Mouse (Mus musculus) bone marrow, adult 2 months (tissue): Measurements from ENCODE around the gene Inhbc. TPM values are rescaled to one million over a fixed set of nuclear protein-coding genes. Genes with fewer than 3 reads are reported as not detected.
"Not testable (repeated sequence)": the region's sequence is repeated elsewhere in the genome, so short reads cannot be mapped to it uniquely, and the experiment has no call there.

Source experiments
- H3K27ac ChIP-seq: fragments of 200-500 bp; 2 replicates; pipeline ENCODE4 v1.5.1; 2012; ENCODE audit warnings: low read depth, mild to moderate bottlenecking, control low read depth, inconsistent platforms, low read length; ENCODE audit not compliant: control insufficient read depth, poor library complexity, insufficient read depth
- H3K4me1 ChIP-seq: fragments of 200-500 bp; 2 replicates; pipeline ENCODE4 v1.6.1; 2011; ENCODE audit warnings: low read length; ENCODE audit not compliant: control insufficient read depth, insufficient read depth
- H3K4me3 ChIP-seq: fragments of 200-500 bp; replicated peaks from 2 replicates; pipeline ENCODE3; 2011; ENCODE audit warnings: mild to moderate bottlenecking, low read depth, low read length, control low read depth; ENCODE audit not compliant: control insufficient read depth
- CTCF ChIP-seq: fragments of 200-500 bp; IDR thresholded peaks from 2 replicates; pipeline ENCODE4 v1.5.1; 2011; ENCODE audit warnings: low read length, control low read depth; ENCODE audit not compliant: control insufficient read depth, insufficient read depth
- POLR2A ChIP-seq: fragments of 200-500 bp; IDR thresholded peaks from 2 replicates; pipeline ENCODE4 v1.6.1; 2011; ENCODE audit warnings: low read depth, mild to moderate bottlenecking, control low read depth, low read length, borderline replicate concordance; ENCODE audit not compliant: control insufficient read depth
- WGBS: fragments of 180-500 bp; shearing (Covaris S2); methylation state at CpG from one replicate; pipeline ENCODE4 v1.1.7; 2018; 5-methylcytosine and 5-hydroxymethylcytosine counted together
- polyA plus RNA-seq: library from polyadenylated mRNA; stranded (reverse); fragments of >200 nt; gene quantifications from 2 replicates; pipeline ENCODE4 v1.2.4, GENCODE M21; 2011; ENCODE audit warnings: low replicate concordance; ENCODE audit not compliant: missing spikeins, insufficient read depth, insufficient read length

The Inhbc gene
- polyA plus RNA-seq, 1 experiment: not detected

- 12% methylated on average over 14 of the region's 14 CpGs for WGBS
- Histone ChIP-seq H3K4me3 (peak overlapping the region; percentile 3), H3K27ac (peak overlapping the region; percentile 7), H3K4me1 (peaks cover 4% of the 10 kb centered on the region; the same call in 1 of the 2 replicates)
- no peak for TF ChIP-seq POLR2A
- TF ChIP-seq CTCF: no peak
These were observed 44.7 kb downstream of the Inhbc start for GRCm38 (mm10) chr10:127325454-127326016.

- H3K4me1 ChIP-seq: peaks cover 4% of the 10 kb centered on the region; the same call in 1 of the 2 replicates
- no peak for TF ChIP-seq POLR2A
- peak; percentile 65 for TF ChIP-seq CTCF
- peak overlapping the region; percentile 79 for H3K4me3 ChIP-seq
- WGBS: 1% methylated on average over 7 of the region's 7 CpGs
- H3K27ac ChIP-seq: peak overlapping the region; percentile 96; the same call in 1 of the 2 replicates
These were observed 45.7 kb downstream of the Inhbc start for GRCm38 (mm10) chr10:127324495-127324894.

DNA sequence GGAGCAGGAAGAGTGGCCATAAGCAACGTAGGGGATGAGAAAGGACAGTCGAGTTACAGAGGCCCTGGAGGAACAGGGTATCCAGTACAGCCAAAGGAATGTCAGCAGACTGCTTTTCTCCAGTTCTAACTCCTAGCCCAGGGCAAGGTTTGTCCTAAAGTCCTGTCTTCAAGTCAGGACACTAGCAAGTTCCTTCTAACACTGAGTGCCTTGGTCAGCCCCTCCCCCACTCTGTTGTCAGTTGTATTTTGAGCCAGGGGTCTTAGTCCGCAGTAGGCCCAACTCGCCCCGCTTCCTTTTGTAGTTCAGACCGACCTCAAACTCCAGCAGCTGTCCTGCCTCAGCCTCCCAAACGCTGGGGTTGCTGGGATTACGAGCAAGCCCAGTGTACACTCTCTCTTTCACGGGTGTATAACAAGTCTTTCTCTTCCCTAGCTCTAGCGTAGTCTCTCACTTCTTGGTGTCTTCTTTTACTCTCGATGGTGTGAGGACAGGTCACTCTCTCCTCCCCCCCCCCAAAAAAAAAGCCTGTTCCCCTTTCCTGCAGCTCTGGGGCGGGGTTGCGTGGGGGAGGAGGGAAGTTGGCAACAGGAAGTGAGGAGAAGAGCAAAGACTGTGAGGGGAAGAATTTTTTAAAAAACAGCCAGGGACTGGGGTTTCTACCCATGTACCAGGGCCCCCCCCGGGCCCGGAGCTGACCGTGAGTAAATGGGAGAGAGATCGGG, 46.9 kb downstream of the Inhbc start:
- Histone ChIP-seq H3K4me1 (peaks cover 4% of the 10 kb centered on the region; the same call in 1 of the 2 replicates), H3K27ac (peak overlapping the region; percentile 96), H3K4me3 (peak overlapping the region; percentile 79)
- no peak for TF ChIP-seq POLR2A
- no peak for TF ChIP-seq CTCF
- 9% methylated on average over 17 of the region's 17 CpGs for WGBS

DNA sequence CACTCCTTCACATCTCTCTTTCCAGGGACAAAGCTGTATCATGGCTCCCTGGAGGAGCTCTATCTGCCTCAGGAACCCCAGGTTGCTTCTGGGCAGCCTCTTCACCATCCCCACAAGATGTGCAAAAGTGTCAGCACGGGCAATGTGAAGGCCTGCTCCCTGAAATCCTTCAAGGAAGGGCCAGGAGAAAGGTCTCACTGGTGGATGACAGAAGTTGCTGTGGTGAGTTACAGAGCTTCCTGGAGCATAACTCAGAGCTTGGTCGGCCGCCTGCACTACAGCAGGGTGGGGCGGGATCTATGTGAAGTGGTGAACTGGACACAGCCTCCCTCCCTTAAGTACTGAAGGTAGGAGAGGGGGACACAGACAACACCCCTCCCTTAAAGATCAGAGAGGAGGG, 47.6 kb downstream of the Inhbc start:
- Histone ChIP-seq H3K4me1 (peaks cover 6% of the 10 kb centered on the region; the same call in 1 of the 2 replicates), H3K27ac (peak overlapping the region; percentile 96), H3K4me3 (peak overlapping the region; percentile 79)
- TF ChIP-seq POLR2A: no peak
- no peak for TF ChIP-seq CTCF
- whole genome bisulfite sequencing: 33% methylated on average over 4 of the region's 4 CpGs

- peak overlapping the region; percentile 79 for H3K4me3 ChIP-seq
- peak overlapping the region; percentile 96 for H3K27ac ChIP-seq
These were observed 48.1 kb downstream of the Inhbc start for GRCm38 (mm10) chr10:127322178-127322577.

DNA sequence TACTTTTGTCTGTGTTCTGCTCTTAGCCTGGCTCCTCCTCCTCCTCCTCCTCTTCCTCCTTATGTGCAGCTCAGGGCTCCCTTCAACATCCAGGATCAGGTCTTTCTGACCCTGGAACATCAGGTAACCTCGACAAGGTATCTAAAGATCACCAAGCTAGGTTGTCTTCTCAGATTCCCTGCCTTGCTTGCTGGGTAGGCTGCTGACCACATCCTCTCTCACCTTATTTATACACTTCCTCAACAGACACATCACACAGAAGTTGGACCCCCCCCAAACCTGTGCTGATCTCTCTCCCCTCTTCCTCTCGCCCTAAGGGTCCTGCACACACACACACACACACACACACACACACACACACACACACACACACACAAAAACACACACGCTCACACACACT, 48.6 kb downstream of the Inhbc start, which contains the start of gene Arhgap9:
TSS of gene Arhgap9 (plus strand) at position 344 of the 400 bp plus-strand sequence.
- Histone ChIP-seq H3K4me3 (peak within 1 kb of the TSS; percentile 79), H3K27ac (peak within 1 kb of the TSS; percentile 96), H3K4me1 (peaks cover 6% of the 10 kb centered on the region; the same call in 1 of the 2 replicates)
- TF ChIP-seq POLR2A (no peak), CTCF (no peak)
- WGBS: 46% methylated on average over 3 of the region's 3 CpGs

More at GRCm38 (mm10) chr10:127322178-127322577, 48.1 kb downstream of the Inhbc start:
- TF ChIP-seq POLR2A (no peak), CTCF (no peak)
- peaks cover 6% of the 10 kb centered on the region; the same call in 1 of the 2 replicates for H3K4me1 ChIP-seq
- WGBS: 75% methylated on average over 13 of the region's 13 CpGs

GRCm38 (mm10) chr10:127319969-127320368, 50.3 kb downstream of the Inhbc start:
- Histone ChIP-seq H3K27ac (no peak overlapping the region), H3K4me1 (peaks cover 6% of the 10 kb centered on the region; the same call in 1 of the 2 replicates), H3K4me3 (no peak overlapping the region)
- WGBS: 67% methylated on average over 7 of the region's 7 CpGs
- TF ChIP-seq CTCF (no peak), POLR2A (no peak)

DNA sequence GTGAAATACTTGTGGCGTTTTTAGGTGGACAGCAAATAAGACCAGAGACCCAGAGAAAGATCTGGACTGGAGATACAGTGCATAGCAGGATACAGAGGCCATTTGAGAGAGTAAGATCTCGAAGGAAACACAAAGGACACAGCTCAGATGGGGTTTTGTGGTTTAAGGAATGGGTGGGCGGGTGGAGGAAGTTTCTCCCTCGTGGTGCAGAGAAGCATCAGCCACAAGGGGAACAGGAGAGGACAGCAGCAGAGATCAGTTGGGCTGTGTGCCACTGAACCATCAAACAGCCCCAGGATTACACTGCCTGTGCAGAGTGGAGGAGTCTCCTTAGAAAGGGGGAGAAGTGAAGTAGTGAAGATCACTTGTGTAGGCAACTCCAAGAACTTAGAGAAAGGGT, 52.2 kb downstream of the Inhbc start:
- H3K27ac ChIP-seq: no peak overlapping the region
- H3K4me3 ChIP-seq: no peak overlapping the region
- WGBS: 11% methylated on average over 4 of the region's 4 CpGs
- no peak for TF ChIP-seq POLR2A
- H3K4me1 ChIP-seq: peaks cover 6% of the 10 kb centered on the region; the same call in 1 of the 2 replicates

- Histone ChIP-seq H3K27ac (no peak overlapping the region), H3K4me3 (no peak overlapping the region), H3K4me1 (peaks cover 6% of the 10 kb centered on the region; the same call in 1 of the 2 replicates)
- TF ChIP-seq CTCF (no peak), POLR2A (no peak)
- 62% methylated on average over 2 of the region's 2 CpGs for WGBS
These were observed 53.0 kb downstream of the Inhbc start for GRCm38 (mm10) chr10:127317277-127317676.

GRCm38 (mm10) chr10:127314950-127315349, 55.3 kb downstream of the Inhbc start:
- 79% methylated on average over 1 of the region's 1 CpGs for WGBS
- H3K4me1 ChIP-seq, H3K4me3 ChIP-seq, H3K27ac ChIP-seq: not testable (repeated sequence)

- not testable (repeated sequence) for H3K4me1 ChIP-seq, H3K4me3 ChIP-seq, H3K27ac ChIP-seq
- 86% methylated on average over 5 of the region's 5 CpGs for WGBS
These were observed 56.7 kb downstream of the Inhbc start for GRCm38 (mm10) chr10:127313516-127313915.
